Mouse (Mus musculus) liver, postnatal 0 days (tissue): ENCODE measurements around the gene Pcbd1.

ENCODE experiments used
- CTCF ChIP-seq: sonication (generic); IDR thresholded peaks from 2 replicates; pipeline ENCODE4 v1.5.1; 2016; ENCODE audit warnings: antibody characterized with exemption, low read depth
- EP300 ChIP-seq: IDR thresholded peaks from 2 replicates; pipeline ENCODE4 v1.6.1; 2016; ENCODE audit warnings: antibody characterized with exemption, low read depth, mild to moderate bottlenecking

DNA sequence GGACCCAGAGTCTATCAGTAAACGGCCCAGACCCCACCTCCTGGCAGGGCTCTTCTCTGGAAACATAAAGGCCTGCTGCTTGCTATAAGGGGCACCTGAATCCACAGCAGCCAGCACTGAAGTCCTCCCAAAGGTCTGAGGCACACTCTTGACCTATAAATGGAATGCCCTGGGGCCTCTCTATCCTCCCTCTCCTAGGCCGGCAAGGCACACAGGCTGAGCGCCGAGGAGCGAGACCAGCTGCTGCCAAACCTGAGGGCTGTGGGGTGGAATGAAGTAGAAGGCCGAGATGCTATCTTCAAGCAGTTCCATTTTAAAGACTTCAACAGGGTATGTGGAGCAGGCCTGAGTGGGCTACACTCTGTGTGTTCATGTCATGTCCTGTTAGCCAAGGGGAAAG is 2.7 kb downstream of the Pcbd1 start:
- TF ChIP-seq CTCF (no peak), EP300 (no peak)
